Mouse (Mus musculus) monocyte, adult 5-6 weeks (primary cell): ENCODE data around the gene Lim2. TPM values are rescaled to one million over a fixed set of nuclear protein-coding genes. Genes with fewer than 3 reads are reported as not detected.
A peak's percentile ranks its signal among the peaks of the same experiment; 100 is the strongest.
"Not testable (repeated sequence)": the region's sequence is repeated elsewhere in the genome, so short reads cannot be mapped to it uniquely, and the experiment has no call there.

Experiments used
- ATAC-seq: fragments of 153-309, 156-312 bp; replicated peaks from 2 replicates; pipeline ENCODE4 v1.8.0; 2017; ENCODE audit warnings: mild to moderate bottlenecking; ENCODE audit not compliant: low TSS enrichment, insufficient number of reproducible peaks, severe bottlenecking, poor library complexity, low FRiP score
- total RNA-seq: library from RNA; stranded (forward); fragments of 200-1000, 200-491, 200-594 nt; gene quantifications from 3 replicates; pipeline ENCODE4 v1.2.3, GENCODE M21; 2017

Gene Lim2
- 0.49 TPM in 1 of 3 replicates, not detected in the others for total RNA-seq

GRCm38 (mm10) chr7:43427406-43427805 lies at the start of gene Lim2:
Lim2 (plus strand) TSS chr7:43427670.
- ATAC-seq, result no peak

- ATAC-seq, result peak; percentile 78
Observed at GRCm38 (mm10) chr7:43378226-43378625, 49.2 kb upstream of the Lim2 start.

DNA sequence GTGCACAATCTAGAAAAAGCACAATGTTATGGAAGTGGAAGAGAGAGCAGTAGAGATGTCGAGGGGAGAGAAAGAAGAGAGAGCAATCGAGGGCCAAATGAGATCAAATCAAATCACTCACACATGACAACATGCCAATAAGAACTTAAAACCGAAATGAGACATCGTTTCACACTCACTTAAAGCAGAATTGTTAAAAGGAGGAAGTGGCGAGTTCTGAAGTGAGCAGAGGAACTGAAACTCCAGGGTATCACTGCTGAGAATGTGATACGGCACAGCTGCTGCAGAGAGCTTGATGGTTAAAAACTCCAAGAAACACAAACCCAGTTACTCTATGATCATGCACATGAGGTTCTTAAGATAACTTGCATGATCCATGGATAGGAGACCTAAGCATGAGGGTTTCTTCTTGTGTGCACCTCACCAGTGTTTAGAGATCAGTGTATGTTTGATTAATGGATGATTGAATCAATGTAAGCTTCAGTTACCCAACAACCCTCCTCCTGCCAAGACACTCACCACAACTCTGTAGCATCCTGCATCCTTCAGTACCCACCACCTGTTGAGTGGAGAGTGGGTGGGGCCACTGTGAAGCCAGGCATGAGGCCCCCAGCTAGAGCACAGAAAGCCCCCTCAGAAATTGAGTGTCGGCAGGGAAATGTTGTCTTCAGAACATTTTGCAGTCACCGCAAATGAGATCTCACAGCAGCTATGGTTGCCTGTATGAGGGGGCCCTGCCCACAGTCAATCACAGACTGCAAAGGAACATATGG lies 34.9 kb upstream of the Lim2 start:
- peak; percentile 92 for ATAC-seq

- peak; percentile 14; the same call in 1 of the 2 replicates for ATAC-seq
Observed at GRCm38 (mm10) chr7:43399501-43399900, 28.0 kb upstream of the Lim2 start.

GRCm38 (mm10) chr7:43402718-43403117 lies 24.8 kb upstream of the Lim2 start:
- no peak for ATAC-seq

GRCm38 (mm10) chr7:43407573-43407972 lies 19.9 kb upstream of the Lim2 start:
- ATAC-seq, result no peak

GRCm38 (mm10) chr7:43408131-43408553 lies 19.3 kb upstream of the Lim2 start, which contains the start of gene Siglecg:
Siglecg (plus strand) TSS chr7:43408204.
- peak; percentile 40; the same call in 1 of the 2 replicates for ATAC-seq

DNA sequence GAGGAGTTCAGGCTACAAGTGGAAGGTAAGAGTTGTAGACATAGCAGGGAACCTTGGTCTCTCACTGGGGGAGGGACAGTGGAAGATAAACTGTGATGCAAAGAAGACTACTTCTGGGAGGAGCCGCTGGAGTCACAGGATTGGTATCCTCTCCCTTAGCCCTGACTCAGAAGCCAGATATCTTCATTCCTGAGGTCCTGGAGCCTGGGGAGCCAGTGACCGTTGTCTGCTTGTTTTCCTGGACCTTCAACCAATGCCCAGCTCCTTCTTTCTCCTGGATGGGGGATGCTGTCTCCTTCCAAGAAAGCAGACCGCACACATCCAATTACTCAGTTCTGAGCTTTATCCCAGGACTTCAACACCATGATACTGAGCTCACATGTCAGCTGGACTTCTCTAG lies 18.4 kb upstream of the Lim2 start:
- ATAC-seq, result no peak

DNA sequence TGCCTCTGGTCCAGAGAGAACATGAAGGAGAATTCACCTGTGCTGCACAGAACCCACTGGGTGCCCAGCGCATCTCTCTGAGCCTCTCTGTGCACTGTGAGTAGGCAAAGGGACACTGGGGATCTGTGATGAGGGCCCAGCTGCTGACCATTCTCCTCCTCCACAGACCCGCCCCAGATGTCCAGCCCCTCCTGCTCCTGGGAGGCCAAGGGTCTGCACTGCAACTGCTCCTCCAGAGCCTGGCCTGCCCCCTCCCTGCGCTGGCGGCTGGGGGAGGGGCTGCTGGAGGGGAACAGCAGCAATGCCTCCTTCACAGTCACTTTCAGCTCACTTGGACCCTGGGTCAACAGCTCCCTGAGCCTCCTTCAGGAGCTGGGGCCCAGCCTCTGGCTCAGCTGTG lies 15.7 kb upstream of the Lim2 start:
- ATAC-seq, result not testable (repeated sequence)

- ATAC-seq, result no peak
Observed at GRCm38 (mm10) chr7:43417298-43417697, 10.2 kb upstream of the Lim2 start.

GRCm38 (mm10) chr7:43422995-43423617 lies 4.4 kb upstream of the Lim2 start:
- peak; percentile 97 for ATAC-seq

GRCm38 (mm10) chr7:43423991-43424625 lies 3.4 kb upstream of the Lim2 start:
- no peak for ATAC-seq

DNA sequence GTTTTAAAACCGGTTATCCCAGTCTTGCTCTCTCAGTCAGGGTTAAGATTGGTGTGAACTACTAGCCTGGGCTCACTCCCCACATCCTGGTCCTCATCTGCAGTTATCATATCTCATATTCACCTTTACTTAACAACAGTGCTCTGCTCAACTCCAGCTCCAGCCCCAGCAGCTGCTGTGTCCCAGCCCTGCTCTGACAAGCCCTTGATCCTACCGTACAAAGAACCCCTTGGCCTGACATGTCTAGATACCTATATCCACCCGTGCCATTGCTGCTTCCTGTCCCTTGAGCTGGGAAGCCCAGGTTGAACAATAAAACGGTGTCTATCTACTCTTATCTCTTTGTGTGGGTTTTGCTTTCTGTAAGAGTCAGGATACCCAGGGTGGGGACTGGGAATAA lies 2.0 kb downstream of the Lim2 start:
- ATAC-seq, result no peak

DNA sequence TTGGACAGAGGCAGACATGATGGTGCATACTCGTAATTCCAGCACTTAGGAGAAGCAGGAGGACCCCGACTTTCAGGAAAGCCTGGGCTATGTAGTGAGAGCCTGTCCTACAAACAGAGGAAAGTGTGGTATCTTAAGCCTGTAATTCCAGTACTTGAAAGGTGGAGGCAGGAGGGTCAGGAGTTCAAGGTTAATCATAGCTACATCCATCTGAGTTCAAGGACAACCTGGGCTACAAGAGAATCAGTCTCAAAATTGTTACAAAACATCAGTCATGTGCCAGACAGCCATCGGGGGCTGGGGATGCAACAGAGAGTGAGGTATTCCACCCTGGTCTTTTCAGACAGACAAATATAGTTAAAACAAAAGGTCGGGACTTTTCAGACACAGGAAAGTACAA lies 5.4 kb downstream of the Lim2 start:
- no peak for ATAC-seq

GRCm38 (mm10) chr7:43434676-43435075 lies 7.2 kb downstream of the Lim2 start:
- peak; percentile 56 for ATAC-seq

- peak; percentile 28; the same call in 1 of the 2 replicates for ATAC-seq
Observed at GRCm38 (mm10) chr7:43436341-43437255, 9.1 kb downstream of the Lim2 start, which contains the start of gene Nkg7. Nkg7 (plus strand) TSS chr7:43437073.

DNA sequence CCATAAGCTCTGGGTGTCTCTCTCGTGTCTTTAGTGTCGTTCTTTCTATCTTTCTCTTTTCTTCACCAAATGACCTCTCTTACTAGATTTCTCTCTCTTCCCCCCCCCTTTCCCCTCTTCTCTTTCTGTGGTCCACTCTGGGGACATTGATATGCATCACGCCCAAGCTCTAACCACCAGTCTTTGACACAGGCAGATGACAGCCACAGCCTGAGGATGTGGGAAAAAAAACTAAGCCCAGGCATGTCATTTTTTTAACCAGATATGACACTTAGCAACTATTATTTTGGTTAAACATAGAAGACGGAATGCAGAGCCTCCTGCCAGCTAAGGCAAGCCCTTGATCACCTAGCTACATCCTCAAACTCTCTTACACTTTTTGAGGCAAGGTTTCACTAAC lies 11.1 kb downstream of the Lim2 start:
- no peak for ATAC-seq

GRCm38 (mm10) chr7:43440482-43440881 lies 13.0 kb downstream of the Lim2 start, which contains the start of gene Cldnd2:
Cldnd2 (plus strand) TSS chr7:43440782.
- no peak for ATAC-seq
